Mouse (Mus musculus): ENCODE measurements around the gene Iqschfp.

DNA sequence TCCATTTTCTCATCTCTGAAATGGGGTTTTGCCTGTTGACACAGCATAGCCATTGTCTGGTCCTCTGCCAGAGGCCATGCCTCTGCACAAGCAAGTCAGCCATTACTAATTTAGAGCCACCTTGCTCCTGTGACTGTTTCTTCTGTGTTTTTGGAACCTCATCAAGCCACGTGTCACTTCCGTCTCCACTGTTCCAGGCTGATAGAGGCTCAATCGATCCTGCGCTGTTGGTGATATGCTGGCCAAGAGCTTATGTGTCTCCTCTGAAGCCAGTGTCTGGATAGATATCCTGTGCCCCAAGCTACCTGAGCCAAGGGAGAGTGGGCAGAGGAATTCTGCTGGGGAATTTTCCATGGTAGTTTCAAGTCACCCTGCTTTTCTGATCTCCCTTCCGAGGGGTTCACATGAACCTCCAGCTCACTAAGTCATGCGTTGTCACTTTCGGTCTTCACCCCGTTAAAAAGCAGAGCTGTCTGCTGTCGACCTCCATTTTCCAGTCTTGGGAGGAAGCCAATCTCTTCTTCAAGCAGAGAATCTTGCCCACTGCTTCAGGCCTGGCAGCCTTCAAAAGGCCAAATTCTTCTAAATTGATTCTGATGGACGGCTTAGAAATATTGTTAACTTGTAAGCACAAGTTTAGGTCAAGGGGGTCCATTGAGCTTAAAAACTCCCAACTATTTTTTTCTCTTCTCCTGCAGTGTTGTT, 683.8 kb downstream of the Iqschfp start:
- TF ChIP-seq POLR2A (IDR thresholded peaks at IDR 0.05; ENCODE audit: extremely low read depth, insufficient read depth, low read length) = no peak
- TF ChIP-seq CTCF (IDR thresholded peaks at IDR 0.05; ENCODE audit: low read depth, low read length) = no peak
